Mouse (Mus musculus): ENCODE measurements at regions not wholly inside any gene's neighbourhood (a gene's known extent, or its start where the extent isn't known, plus 50 kb on each side); places are given as distances from the start of the nearest gene placed in this dataset.

DNA sequence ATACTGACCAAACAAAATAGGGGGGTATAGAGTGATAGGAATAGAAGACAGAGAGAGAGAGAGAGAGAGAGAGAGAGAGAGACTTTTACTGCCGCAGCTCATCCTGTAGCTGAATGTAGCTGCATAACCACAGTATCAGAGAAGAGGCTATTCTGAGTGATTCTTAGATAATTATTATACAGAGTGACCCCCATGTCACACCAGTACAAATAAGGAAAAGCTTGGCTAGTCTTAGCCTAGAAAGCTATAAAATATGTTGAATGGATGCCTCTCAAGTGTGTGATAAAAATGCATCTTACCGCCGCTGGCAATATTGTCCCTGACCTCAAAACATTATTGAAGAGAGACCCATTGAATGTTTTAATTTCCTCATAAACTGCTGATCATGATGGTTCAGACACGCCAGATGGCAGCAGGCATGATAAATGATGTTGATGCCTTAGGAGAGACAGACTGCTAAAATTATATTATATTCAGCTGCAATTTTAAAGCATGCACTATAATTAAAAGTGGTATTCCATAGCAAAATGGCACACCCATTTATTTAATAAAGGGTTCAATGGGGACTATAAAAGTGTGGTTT, 178.9 kb upstream of the Galntl6 start:
- peaks cover under 1% of the 10 kb centered on the region for H3K4me1 ChIP-seq (ENCODE audit: insufficient read depth, low read depth, low read length)
- no peaks in the 10 kb centered on the region for H3K9me3 ChIP-seq (replicated peaks)
- DNase-seq (ENCODE audit: low spot score) (no peak), ATAC-seq (ENCODE audit: extremely low read depth, insufficient number of reproducible peaks, low FRiP score, poor library complexity, severe bottlenecking) (no peak)
- H3K36me3 ChIP-seq (replicated peaks), result no peaks in the 10 kb centered on the region
- TF ChIP-seq GATA1 (IDR thresholded peaks at IDR 0.05; ENCODE audit: borderline replicate concordance, low read length), result no peak
- no peak for TF ChIP-seq TAL1 (conservative IDR thresholded peaks at IDR 0.05; ENCODE audit: low read depth, low read length)
- TF ChIP-seq CTCF (IDR thresholded peaks at IDR 0.05; ENCODE audit: low read depth, low read length), result no peak
- no peak for TF ChIP-seq GATA2 (IDR thresholded peaks at IDR 0.05; ENCODE audit: borderline replicate concordance, low read depth, low read length)
- TF ChIP-seq POLR2AphosphoS5 (IDR thresholded peaks at IDR 0.05; ENCODE audit: insufficient replicate concordance, low read depth, low read length), result no peak
- H3K4me3 ChIP-seq (ENCODE audit: low read depth, low read length), result no peak overlapping the region
- no peaks in the 10 kb centered on the region for H3K27me3 ChIP-seq (ENCODE audit: insufficient read depth, low read length)

All from G1E (cell line).